Mouse (Mus musculus) E14TG2a.4 (cell line): ENCODE measurements around the gene Nans.

Source experiments
- H3K27me3 ChIP-seq: 2 replicates; pipeline ENCODE4 v1.6.1; 2014; ENCODE audit warnings: low read length, control low read depth; ENCODE audit not compliant: insufficient read depth
- H3K36me3 ChIP-seq: 2 replicates; pipeline ENCODE4 v1.6.1; 2014; ENCODE audit warnings: low read length, control low read depth; ENCODE audit not compliant: insufficient read depth
- H3K4me1 ChIP-seq: replicated peaks from 2 replicates; pipeline ENCODE4 v1.6.1; 2014; ENCODE audit warnings: low read depth, low read length, control low read depth
- H3K4me3 ChIP-seq: replicated peaks from 2 replicates; pipeline ENCODE4 v1.5.1; 2014; ENCODE audit warnings: mild to moderate bottlenecking, low read length
- H3K9me3 ChIP-seq: 2 replicates; pipeline ENCODE4 v1.6.1; 2014; ENCODE audit warnings: low read length, control low read depth
- CTCF ChIP-seq: conservative IDR thresholded peaks from 2 replicates; pipeline ENCODE4 v1.5.1; 2014; ENCODE audit warnings: low read length
- NANOG ChIP-seq: IDR thresholded peaks from 2 replicates; pipeline ENCODE4 v1.6.1; 2014; ENCODE audit warnings: borderline replicate concordance, low read length, mixed read lengths
- POU5F1 ChIP-seq: IDR thresholded peaks from 2 replicates; pipeline ENCODE4 v1.6.1; 2014; ENCODE audit warnings: low read length, borderline replicate concordance

The Nans gene

DNA sequence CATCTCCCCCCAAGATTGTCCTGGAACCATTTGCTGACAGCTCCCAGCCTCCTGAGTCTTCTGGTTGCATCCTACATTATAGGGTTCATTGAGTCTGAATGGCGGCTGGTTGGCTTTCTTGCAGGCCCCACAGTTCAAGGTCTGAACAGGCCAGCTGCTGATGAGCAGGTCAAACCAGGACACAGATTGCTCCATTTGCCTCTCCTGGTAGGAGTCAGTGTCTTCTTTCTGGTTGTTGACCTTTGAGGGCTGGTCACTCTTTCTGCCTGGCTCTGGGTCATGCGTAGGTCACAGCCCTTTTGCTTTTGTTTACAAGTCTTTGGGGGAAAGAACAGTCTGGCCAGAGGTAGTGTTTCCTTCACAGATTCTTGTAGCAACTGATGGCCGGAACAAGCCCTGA is 9.5 kb downstream of the Nans start:
- Histone ChIP-seq H3K36me3 (peaks cover 78% of the 10 kb centered on the region), H3K4me1 (peaks cover 50% of the 10 kb centered on the region), H3K4me3 (no peak overlapping the region), H3K9me3 (no peaks in the 10 kb centered on the region), H3K27me3 (no peaks in the 10 kb centered on the region)
- TF ChIP-seq CTCF, result no peak
- no peak for TF ChIP-seq POU5F1

DNA sequence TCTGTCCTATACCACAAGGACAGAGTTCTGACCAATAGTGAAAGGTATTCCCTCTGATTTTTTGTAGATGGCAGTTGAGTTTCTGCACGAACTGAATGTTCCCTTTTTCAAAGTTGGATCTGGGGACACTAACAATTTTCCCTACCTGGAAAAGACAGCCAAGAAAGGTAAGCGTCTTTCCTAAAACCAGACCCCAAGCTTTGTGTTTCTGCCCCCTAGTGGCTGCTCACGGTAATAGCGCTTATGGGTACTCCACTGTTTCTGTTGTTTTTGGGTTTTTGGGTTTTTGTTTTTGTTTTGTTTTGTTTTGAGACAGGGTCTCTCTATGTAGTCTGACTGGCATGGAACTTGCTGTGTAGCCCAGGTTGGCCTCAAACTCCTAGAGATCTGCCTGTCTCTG is 9.9 kb downstream of the Nans start:
- no peaks in the 10 kb centered on the region for H3K27me3 ChIP-seq
- H3K9me3 ChIP-seq, result no peaks in the 10 kb centered on the region
- H3K4me1 ChIP-seq, result peaks cover 50% of the 10 kb centered on the region
- H3K4me3 ChIP-seq, result no peak overlapping the region
- TF ChIP-seq POU5F1, result no peak
- TF ChIP-seq CTCF, result peak; percentile 99
- H3K36me3 ChIP-seq, result peaks cover 78% of the 10 kb centered on the region

DNA sequence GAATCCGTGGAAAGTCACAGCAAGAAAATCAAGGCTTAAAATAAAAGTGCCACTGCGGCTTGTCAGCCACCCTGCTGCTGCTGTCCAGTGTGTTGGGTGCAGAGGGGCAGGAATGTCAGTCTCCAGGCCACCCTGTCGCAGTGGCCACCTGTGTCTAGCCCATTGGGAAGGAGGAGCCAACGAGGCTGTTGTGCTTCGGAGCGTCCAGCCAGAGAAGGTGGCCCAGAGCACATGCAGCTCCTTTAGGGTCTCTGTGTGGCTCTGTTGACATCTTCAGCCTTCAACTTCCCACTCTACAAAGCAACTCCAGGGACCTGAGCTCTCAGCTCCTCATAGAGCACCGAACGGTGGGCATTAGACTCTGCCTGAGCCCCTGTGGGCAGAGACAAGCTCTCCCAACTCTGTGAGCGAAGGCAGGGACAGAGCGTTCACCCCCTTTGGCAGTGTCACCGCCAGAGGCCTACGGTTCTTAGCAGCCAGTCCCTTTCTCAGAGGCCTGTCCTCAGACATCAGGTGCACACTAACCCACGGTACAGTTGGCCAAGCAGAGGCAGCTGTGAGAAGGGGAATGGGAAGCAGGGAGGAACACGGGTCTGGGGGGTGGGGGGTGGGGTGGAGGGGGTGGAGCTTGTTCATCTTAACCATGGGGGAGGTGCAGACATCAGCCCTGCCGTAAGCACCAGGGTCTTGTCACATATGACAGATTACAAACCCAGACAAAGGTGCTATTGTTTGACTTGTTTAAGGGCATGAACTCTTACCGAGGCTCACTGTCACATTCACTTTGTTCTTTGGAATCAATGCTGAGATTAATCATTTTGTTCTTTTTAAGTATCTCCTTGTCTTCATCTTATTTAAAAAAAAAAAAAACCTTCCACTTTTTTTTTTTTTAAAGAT is 13.8 kb downstream of the Nans start:
- Histone ChIP-seq H3K36me3 (peaks cover 53% of the 10 kb centered on the region), H3K27me3 (peaks cover 22% of the 10 kb centered on the region), H3K4me1 (peaks cover 56% of the 10 kb centered on the region), H3K9me3 (no peaks in the 10 kb centered on the region), H3K4me3 (0 out of 2 replicates have a peak overlapping the region, but pooled peaks have one; percentile 23)
- TF ChIP-seq NANOG, result no peak
- TF ChIP-seq CTCF, result no peak
- TF ChIP-seq POU5F1, result no peak

DNA sequence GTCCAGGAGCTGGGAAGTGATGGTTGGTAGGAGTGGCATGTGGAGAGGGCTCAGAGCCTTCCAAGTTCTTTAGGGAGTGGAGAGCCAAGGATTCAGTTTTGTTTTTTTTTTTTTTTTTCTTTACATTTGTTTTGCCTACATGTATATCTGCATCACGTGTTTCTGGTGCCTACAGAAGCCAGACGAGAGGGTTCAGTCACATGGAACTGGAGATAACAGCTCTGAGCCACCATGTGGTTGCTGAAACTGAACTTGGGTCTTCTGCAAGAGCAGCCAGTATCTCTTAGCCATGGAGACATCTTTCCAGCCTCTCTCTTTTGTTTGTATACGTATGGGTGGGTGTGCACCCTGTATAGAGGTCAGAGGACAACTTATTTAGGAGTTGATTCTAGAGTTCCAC is 14.8 kb downstream of the Nans start:
- peaks cover 22% of the 10 kb centered on the region for H3K27me3 ChIP-seq
- peaks cover 47% of the 10 kb centered on the region for H3K4me1 ChIP-seq
- H3K9me3 ChIP-seq, result no peaks in the 10 kb centered on the region
- no peak overlapping the region for H3K4me3 ChIP-seq
- H3K36me3 ChIP-seq, result peaks cover 53% of the 10 kb centered on the region
- TF ChIP-seq NANOG, result no peak
- no peak for TF ChIP-seq CTCF
- TF ChIP-seq POU5F1, result no peak

DNA sequence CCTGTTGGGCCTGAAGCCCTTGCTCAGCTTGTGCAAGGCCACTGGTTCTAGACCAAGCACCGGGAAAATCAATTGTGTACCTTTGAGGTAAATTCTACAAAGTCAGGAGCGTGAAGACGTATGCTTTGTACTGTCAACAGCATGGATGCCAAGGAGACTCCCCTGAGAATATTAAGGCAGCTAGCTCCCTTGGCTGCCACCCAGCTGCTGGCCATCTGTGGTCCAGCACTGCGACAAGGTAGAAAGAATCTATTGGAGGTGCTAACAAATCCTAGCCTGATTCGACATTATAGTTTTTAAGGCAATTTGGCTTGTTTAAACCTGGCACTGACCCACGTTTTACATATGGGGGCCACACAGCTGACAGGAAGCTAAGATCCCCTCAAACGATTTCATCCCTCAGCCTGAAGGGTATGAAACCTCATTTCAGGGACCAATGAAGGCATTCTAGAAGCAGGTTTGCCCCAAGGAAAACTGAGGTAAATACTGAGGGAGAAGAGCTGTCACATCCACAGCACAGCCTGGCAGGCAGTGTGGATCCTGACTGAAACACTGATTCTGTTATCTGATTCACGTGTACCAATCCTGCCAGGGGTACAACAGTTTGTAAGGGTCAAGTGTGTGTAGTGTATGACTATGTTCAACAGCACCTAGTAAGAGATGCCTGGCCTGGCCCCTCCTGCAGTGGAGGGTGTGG is 16.5 kb downstream of the Nans start:
- no peak overlapping the region for H3K4me3 ChIP-seq
- H3K27me3 ChIP-seq, result peaks cover 22% of the 10 kb centered on the region
- TF ChIP-seq POU5F1 (no peak), NANOG (no peak), CTCF (no peak)
- H3K9me3 ChIP-seq, result no peaks in the 10 kb centered on the region
- peaks cover 40% of the 10 kb centered on the region for H3K4me1 ChIP-seq
- peaks cover 39% of the 10 kb centered on the region for H3K36me3 ChIP-seq

DNA sequence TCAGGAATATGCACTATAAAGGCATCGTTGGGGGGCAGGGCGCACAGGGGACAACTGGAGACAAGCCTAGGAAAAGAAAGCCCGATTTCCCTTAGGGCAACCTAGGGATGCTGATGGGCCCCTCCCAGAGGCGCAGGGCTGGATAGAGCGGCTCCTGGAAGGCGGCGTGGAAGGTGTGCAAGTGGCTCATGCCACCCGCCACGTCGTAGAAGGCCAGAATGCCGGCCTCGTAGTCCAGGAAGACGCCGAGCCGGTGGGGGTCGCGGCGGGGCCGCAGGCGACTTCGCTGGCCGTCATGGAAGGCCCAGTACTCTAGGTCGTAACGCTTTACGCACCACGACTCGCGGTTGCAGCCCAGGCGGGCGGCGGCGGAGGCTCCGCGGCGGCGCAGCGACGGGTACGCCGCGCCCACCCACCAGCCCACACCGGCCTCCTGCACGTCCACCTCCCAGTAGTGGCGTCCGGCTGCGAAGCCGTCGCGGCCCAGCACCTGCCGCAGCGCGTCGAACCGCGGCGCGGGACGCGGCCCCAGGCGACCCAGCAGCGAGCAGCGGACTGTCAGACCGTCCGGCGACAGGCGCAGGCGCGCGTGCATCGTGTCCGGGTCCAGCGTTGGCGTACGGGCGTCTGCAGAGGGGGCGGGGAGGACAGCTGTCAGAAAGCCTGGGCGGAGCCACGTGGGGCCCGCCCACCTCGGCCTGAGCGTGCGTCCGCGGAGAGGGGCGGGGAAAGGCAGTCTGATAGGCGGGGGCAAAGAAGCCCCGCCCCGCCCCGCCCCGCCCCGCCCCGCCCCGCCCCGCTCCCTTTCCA is 18.0 kb downstream of the Nans start:
- TF ChIP-seq NANOG (no peak), CTCF (no peak), POU5F1 (no peak)
- Histone ChIP-seq H3K27me3 (peaks cover 22% of the 10 kb centered on the region), H3K4me1 (peaks cover 31% of the 10 kb centered on the region), H3K36me3 (peaks cover 26% of the 10 kb centered on the region), H3K9me3 (no peaks in the 10 kb centered on the region), H3K4me3 (peak overlapping the region; percentile 87)

DNA sequence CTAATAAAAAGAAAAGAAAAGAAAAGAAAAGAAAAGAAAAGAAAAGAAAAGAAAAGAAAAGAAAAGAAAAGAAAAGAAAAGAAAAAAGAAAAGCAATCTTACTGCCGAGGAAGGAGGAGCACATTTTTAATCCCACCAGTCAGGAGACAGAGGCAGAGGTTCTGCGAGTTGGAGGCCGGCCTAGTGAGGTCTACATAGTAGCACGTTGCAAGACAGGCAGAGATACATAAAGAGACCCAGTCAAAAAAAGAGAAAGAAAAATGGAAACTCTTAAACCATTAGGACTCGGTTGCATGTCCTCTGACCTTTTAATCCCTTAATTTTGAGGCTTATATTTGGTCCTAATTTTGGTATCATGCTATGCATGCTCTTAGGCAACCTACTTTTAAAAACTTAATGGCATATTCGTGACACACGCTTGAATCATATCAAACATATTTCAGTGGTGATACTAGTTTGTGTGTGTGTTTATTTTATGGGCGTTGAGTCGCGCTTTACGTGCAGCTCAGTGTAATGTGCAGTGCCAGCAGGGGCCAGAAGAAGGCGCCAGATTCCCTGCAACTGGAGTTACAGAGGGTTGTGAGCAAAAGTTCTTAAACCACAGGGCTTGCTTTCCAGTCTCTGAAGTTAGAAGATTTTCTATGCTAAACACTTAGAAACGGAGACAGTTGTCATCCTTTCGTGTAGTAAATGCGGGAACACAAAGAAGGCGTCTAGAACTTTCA is 18.9 kb downstream of the Nans start:
- Histone ChIP-seq H3K4me1 (peaks cover 24% of the 10 kb centered on the region), H3K4me3 (peak overlapping the region; percentile 50), H3K36me3 (peaks cover 17% of the 10 kb centered on the region), H3K9me3 (no peaks in the 10 kb centered on the region), H3K27me3 (peaks cover 22% of the 10 kb centered on the region)
- TF ChIP-seq POU5F1, result no peak
- TF ChIP-seq CTCF, result peak; percentile 97
- TF ChIP-seq NANOG, result no peak
